Mouse (Mus musculus): Measurements from ENCODE around the gene Gm20388. TPM values are rescaled to one million over a fixed set of nuclear protein-coding genes. Genes with fewer than 3 reads are reported as not detected.

Gene Gm20388
- polyA plus RNA-seq, 1 experiment from 2014 or later = 7.4 TPM

DNA sequence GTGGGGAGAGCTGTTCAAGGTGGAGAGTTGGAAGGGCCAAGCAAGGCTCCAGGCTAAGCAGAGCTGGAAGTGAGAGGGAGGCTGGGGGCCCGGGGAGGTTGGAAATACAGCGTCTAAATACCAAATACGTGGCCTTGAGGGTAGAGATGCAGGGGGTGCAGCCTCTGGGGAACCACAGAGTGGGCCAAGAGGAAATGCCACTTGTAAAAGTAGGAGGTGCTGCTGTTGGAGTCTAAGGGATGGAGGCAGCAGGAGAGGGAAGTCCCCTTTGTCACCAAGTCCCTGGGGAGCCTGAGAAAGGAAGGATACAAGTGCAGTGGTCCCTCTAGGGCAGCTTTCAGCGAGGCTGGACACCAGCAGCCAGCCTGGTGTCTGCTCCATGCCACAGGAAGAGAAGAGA, 615.9 kb downstream of the Gm20388 start:
- Histone ChIP-seq H3K36me3 (ENCODE audit: control insufficient read depth, insufficient read depth, low read length) (no peaks in the 10 kb centered on the region), H3K9me3 (replicated peaks; ENCODE audit: control insufficient read depth, low read length) (no peaks in the 10 kb centered on the region), H3K27me3 (ENCODE audit: control insufficient read depth, insufficient read depth, low read length) (no peaks in the 10 kb centered on the region), H3K4me3 (replicated peaks; ENCODE audit: low read length) (no peak overlapping the region), H3K27ac (ENCODE audit: low read length) (no peak overlapping the region), H3K9ac (ENCODE audit: low read length) (no peak overlapping the region), H3K4me2 (ENCODE audit: low read depth, low read length) (no peak overlapping the region), H3K4me1 (ENCODE audit: control insufficient read depth, insufficient read depth, low read length) (peaks cover 42% of the 10 kb centered on the region)
- 41% methylated on average over 4 of the region's 4 CpGs for WGBS
- no peak for ATAC-seq (ENCODE audit: insufficient read depth, low FRiP score)

DNA sequence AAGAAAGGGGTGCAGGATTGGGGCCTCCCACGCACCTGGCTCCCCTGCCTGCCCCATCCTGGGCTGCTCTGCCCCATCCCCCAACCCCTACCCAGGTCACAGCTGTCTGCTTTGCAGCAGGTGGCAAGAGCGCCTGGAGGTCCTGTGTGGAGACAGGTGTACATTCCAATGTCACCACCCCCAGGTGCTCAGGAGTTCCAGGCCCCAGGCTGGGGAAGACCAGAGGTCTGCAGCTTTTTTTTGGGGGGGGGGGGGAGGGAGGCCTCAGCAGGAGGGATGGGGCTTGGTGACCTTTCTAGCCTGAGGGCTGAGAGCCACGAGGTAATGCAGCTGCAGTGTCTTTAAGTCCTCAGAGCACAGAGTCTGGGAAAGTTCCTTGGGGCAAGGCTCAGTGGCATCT, 617.7 kb downstream of the Gm20388 start:
- no peak overlapping the region for H3K27ac ChIP-seq (ENCODE audit: low read length)
- no peak overlapping the region for H3K9ac ChIP-seq (ENCODE audit: low read length)
- H3K27me3 ChIP-seq (ENCODE audit: control insufficient read depth, insufficient read depth, low read length) = no peaks in the 10 kb centered on the region
- no peak overlapping the region for H3K4me2 ChIP-seq (ENCODE audit: low read depth, low read length)
- no peak overlapping the region for H3K4me3 ChIP-seq (replicated peaks; ENCODE audit: low read length)
- H3K36me3 ChIP-seq (ENCODE audit: control insufficient read depth, insufficient read depth, low read length) = no peaks in the 10 kb centered on the region
- no peaks in the 10 kb centered on the region for H3K9me3 ChIP-seq (replicated peaks; ENCODE audit: control insufficient read depth, low read length)
- ATAC-seq (ENCODE audit: insufficient read depth, low FRiP score) = no peak
- 39% methylated on average over 3 of the region's 3 CpGs for WGBS
- peaks cover 55% of the 10 kb centered on the region for H3K4me1 ChIP-seq (ENCODE audit: control insufficient read depth, insufficient read depth, low read length)

DNA sequence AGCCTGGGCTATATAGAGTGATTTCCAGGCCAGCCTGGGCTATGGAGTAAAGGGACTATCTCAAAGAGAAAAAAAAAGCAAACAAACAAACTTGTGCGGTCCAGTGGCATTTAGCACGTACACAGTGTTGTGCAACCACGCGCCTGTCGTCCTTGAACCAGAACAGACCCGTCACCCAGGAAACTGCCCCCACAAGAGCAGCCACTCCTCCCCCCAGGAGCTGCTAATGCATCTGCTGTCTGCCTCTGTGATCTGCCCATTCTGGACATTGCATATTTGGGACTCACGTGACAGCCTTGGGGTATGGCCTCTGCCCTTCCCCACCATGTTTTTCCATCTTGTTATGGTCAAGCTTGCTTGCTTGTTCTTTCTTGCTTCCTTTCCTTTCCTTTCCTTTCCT, 618.6 kb downstream of the Gm20388 start:
- H3K4me1 ChIP-seq (ENCODE audit: control insufficient read depth, insufficient read depth, low read length) = peaks cover 64% of the 10 kb centered on the region
- 71% methylated on average over 7 of the region's 7 CpGs for WGBS

DNA sequence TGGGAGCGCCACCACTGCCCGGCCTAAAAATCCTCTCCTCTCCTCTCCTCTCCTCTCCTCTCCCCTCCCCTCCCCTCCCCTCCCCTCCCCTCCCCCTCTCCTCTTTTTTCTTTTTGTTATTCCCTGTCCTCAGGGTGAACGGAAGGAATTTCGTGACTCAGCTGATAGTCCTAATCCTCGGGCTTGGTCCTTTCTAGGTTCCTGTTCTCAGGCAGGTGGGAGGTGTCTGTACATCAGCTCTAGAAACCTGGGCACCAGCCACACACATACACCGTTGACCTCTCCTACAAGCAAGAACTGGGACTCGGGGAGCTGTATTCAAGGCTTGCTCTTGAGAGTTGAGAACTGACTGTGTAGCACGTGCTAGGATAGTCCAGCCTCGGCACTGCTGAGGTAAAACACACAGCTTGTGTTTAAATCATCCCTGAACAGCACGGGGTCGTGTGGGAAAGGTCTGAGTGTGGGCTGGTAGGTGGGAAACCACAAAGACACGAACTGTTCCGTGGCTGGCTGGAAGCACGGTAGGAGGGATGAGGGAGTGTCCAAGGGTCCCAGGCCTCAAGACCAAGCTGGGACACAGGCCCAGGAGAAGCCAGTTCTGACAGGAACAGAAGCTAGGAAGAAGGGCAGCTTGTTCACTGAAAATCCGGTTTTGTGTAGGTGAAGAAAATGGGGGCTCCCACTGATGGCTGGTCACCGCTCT, 620.5 kb downstream of the Gm20388 start:
- H3K9me3 ChIP-seq (replicated peaks; ENCODE audit: control insufficient read depth, low read length) = no peaks in the 10 kb centered on the region
- H3K36me3 ChIP-seq (ENCODE audit: control insufficient read depth, insufficient read depth, low read length) = no peaks in the 10 kb centered on the region
- no peak overlapping the region for H3K4me2 ChIP-seq (ENCODE audit: low read depth, low read length)
- WGBS = 66% methylated on average over 16 of the region's 16 CpGs
- no peak overlapping the region for H3K4me3 ChIP-seq (replicated peaks; ENCODE audit: low read length)
- H3K4me1 ChIP-seq (ENCODE audit: control insufficient read depth, insufficient read depth, low read length) = peaks cover 66% of the 10 kb centered on the region
- H3K27me3 ChIP-seq (ENCODE audit: control insufficient read depth, insufficient read depth, low read length) = no peaks in the 10 kb centered on the region
- ATAC-seq (ENCODE audit: insufficient read depth, low FRiP score) = no peak
- peak overlapping the region; percentile 14; the same call in 1 of the 2 replicates for H3K27ac ChIP-seq (ENCODE audit: low read length)
- H3K9ac ChIP-seq (ENCODE audit: low read length) = peak overlapping the region; percentile 18; the same call in 1 of the 2 replicates

More for the DNA sequence above, 618.6 kb downstream of the Gm20388 start:
- no peaks in the 10 kb centered on the region for H3K9me3 ChIP-seq (replicated peaks; ENCODE audit: control insufficient read depth, low read length)
- no peak for ATAC-seq (ENCODE audit: insufficient read depth, low FRiP score)
- no peak overlapping the region for H3K27ac ChIP-seq (ENCODE audit: low read length)
- H3K27me3 ChIP-seq (ENCODE audit: control insufficient read depth, insufficient read depth, low read length) = no peaks in the 10 kb centered on the region
- H3K9ac ChIP-seq (ENCODE audit: low read length) = no peak overlapping the region
- no peak overlapping the region for H3K4me2 ChIP-seq (ENCODE audit: low read depth, low read length)
- H3K36me3 ChIP-seq (ENCODE audit: control insufficient read depth, insufficient read depth, low read length) = no peaks in the 10 kb centered on the region
- H3K4me3 ChIP-seq (replicated peaks; ENCODE audit: low read length) = no peak overlapping the region

DNA sequence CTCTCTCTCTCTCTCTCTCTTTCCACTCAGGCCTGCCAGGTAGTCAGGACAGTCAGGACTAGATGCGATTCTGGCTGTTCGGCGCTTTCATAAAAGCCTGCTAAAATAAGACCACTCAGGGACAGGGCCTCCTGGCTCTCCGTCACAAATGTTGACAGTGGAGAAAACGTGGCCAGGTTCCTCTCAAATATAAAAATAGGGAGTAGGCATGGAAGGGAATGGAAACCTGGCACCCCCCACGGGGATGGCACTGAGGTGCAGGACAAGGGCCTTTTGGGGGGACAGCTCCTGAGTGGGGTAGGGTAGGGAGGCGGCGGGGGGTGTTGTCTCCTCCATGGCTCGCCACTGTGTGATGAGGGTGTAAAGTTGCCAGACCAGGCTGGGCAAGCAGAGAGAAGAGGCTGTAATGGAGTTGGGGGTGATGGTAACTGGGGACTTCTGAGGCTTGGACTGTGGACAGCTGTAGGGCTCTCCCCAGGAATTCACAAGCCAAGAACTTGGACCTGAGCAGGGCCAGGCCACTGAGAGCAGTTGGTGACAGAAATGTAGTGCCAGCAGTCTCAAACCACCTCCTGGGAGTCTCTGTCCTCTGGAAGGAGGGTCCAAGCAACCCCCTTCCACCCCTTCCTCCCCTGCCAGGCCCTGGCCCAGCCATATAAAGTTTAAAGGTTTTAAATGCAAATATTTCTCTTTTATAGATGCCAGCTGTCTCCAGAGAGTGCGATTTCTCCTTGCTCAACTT, 621.3 kb downstream of the Gm20388 start:
- no peaks in the 10 kb centered on the region for H3K9me3 ChIP-seq (replicated peaks; ENCODE audit: control insufficient read depth, low read length)
- no peaks in the 10 kb centered on the region for H3K36me3 ChIP-seq (ENCODE audit: control insufficient read depth, insufficient read depth, low read length)
- no peaks in the 10 kb centered on the region for H3K27me3 ChIP-seq (ENCODE audit: control insufficient read depth, insufficient read depth, low read length)
- ATAC-seq (ENCODE audit: insufficient read depth, low FRiP score) = no peak
- 0 out of 2 replicates have a peak overlapping the region, but pooled peaks have one; percentile 19 for H3K9ac ChIP-seq (ENCODE audit: low read length)
- H3K27ac ChIP-seq (ENCODE audit: low read length) = peak overlapping the region; percentile 62
- H3K4me2 ChIP-seq (ENCODE audit: low read depth, low read length) = 0 out of 2 replicates have a peak overlapping the region, but pooled peaks have one; percentile 34
- no peak overlapping the region for H3K4me3 ChIP-seq (replicated peaks; ENCODE audit: low read length)
- 56% methylated on average over 10 of the region's 10 CpGs for WGBS
- peaks cover 67% of the 10 kb centered on the region for H3K4me1 ChIP-seq (ENCODE audit: control insufficient read depth, insufficient read depth, low read length)

DNA sequence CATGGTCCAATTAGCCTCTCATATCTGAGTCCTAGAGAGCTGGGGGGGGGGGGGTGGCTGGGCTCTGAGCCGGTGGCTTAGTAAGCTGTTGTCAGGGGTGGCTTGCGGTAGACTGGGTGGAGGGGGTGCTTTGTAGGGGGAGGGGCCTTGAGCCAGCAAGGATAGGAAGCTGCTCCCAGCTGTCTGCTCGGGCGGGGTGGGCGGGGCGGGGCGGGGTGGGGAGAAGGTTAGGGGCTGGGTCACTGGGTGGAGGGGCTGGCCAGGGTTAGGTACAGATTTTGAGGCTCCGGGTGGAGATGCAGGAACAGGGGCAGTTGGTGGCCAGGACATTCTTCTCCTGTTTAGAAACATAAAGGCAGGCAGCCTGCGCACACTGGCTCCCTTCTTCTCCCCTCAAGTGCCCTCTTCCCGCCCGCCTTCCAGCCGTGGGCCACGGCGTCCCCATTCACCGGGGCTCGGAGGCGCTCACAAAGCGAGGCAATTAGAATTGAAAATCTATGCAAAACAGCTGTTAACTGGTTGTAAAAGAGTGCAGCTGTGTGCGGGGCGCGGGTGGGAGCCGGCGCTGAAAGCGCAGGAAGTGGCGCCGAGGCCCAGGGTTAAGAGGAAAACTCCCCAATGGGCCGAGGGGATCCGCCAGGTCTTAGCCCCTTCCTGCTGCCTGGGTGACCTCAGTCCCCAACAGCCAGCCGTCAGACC, 622.0 kb downstream of the Gm20388 start:
- Histone ChIP-seq H3K4me2 (ENCODE audit: low read depth, low read length) (peak overlapping the region; percentile 34), H3K9me3 (replicated peaks; ENCODE audit: control insufficient read depth, low read length) (no peaks in the 10 kb centered on the region), H3K36me3 (ENCODE audit: control insufficient read depth, insufficient read depth, low read length) (no peaks in the 10 kb centered on the region), H3K4me1 (ENCODE audit: control insufficient read depth, insufficient read depth, low read length) (peaks cover 70% of the 10 kb centered on the region), H3K27me3 (ENCODE audit: control insufficient read depth, insufficient read depth, low read length) (no peaks in the 10 kb centered on the region), H3K4me3 (replicated peaks; ENCODE audit: low read length) (no peak overlapping the region), H3K27ac (ENCODE audit: low read length) (peak overlapping the region; percentile 37; the same call in 1 of the 2 replicates), H3K9ac (ENCODE audit: low read length) (peak overlapping the region; percentile 50; the same call in 1 of the 2 replicates)
- ATAC-seq (ENCODE audit: insufficient read depth, low FRiP score) = no peak
- WGBS = 9% methylated on average over 29 of the region's 29 CpGs

DNA sequence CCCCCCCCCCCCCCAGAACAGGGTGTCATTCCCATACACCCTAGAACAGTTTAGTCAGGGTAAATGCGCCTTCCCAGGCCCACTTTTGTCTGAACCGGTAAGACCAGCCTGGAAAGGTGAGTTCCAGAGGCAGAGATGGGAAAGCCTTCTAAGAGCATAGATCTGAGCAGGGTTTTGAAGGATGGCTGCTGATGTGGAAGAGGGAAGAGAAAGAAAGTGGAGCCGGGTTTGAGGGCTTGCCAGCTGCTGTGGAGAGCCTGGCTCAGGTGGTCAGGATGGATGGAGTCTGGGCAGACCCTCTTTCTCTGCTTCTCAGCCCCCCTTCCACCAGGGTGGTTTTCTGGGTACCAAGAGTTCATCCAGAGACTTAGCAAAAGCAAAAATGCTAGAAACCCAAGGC, 622.7 kb downstream of the Gm20388 start:
- Histone ChIP-seq H3K4me1 (ENCODE audit: control insufficient read depth, insufficient read depth, low read length) (peaks cover 73% of the 10 kb centered on the region), H3K27ac (ENCODE audit: low read length) (peak overlapping the region; percentile 8; the same call in 1 of the 2 replicates), H3K4me3 (replicated peaks; ENCODE audit: low read length) (no peak overlapping the region), H3K36me3 (ENCODE audit: control insufficient read depth, insufficient read depth, low read length) (no peaks in the 10 kb centered on the region), H3K27me3 (ENCODE audit: control insufficient read depth, insufficient read depth, low read length) (no peaks in the 10 kb centered on the region), H3K9me3 (replicated peaks; ENCODE audit: control insufficient read depth, low read length) (no peaks in the 10 kb centered on the region), H3K9ac (ENCODE audit: low read length) (0 out of 2 replicates have a peak overlapping the region, but pooled peaks have one; percentile 50), H3K4me2 (ENCODE audit: low read depth, low read length) (no peak overlapping the region)
- ATAC-seq (ENCODE audit: insufficient read depth, low FRiP score) = no peak
- 67% methylated on average over 3 of the region's 3 CpGs for WGBS

DNA sequence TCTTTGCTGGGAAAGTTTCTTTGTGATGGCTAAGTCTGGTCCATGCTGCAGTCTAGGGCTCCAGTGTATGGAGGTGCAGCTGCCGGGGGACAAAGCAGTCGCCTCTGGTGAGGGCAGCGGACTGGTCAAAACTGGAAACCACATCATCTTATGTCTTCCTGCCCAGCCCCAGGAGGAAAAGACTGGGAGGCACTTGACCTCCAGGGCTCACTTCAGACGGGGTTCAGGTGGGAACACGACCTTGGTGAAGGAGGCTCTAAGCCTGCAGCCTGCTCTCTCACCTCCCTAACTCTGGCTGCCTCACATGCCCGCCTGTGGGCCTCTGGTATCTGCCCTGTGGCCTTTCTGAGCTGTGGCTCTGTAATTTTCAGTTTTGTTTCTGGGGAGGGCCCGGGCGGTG, 623.4 kb downstream of the Gm20388 start:
- no peak overlapping the region for H3K4me3 ChIP-seq (replicated peaks; ENCODE audit: low read length)
- 61% methylated on average over 8 of the region's 8 CpGs for WGBS
- peaks cover 73% of the 10 kb centered on the region for H3K4me1 ChIP-seq (ENCODE audit: control insufficient read depth, insufficient read depth, low read length)
- H3K9me3 ChIP-seq (replicated peaks; ENCODE audit: control insufficient read depth, low read length) = no peaks in the 10 kb centered on the region
- no peaks in the 10 kb centered on the region for H3K27me3 ChIP-seq (ENCODE audit: control insufficient read depth, insufficient read depth, low read length)
- no peak for ATAC-seq (ENCODE audit: insufficient read depth, low FRiP score)
- no peak overlapping the region; the same call in 1 of the 2 replicates for H3K9ac ChIP-seq (ENCODE audit: low read length)
- H3K4me2 ChIP-seq (ENCODE audit: low read depth, low read length) = no peak overlapping the region
- H3K27ac ChIP-seq (ENCODE audit: low read length) = no peak overlapping the region
- no peaks in the 10 kb centered on the region for H3K36me3 ChIP-seq (ENCODE audit: control insufficient read depth, insufficient read depth, low read length)
